Mouse (Mus musculus) liver, postnatal 0 days (tissue): Measurements from ENCODE around the gene Fggy. TPM values are rescaled to one million over a fixed set of nuclear protein-coding genes. Genes with fewer than 3 reads are reported as not detected.

ENCODE experiments used
- ATAC-seq: fragments of 200-750 bp; cut with Nextera tagmentation; 2 replicates; pipeline ENCODE4 v1.8.0; 2017; ENCODE audit warnings: mild to moderate bottlenecking, moderate library complexity
- DNase-seq: peaks from one replicate; pipeline ENCODE4 v3.0.0-alpha.2; 2016
- H3K27ac ChIP-seq: fragments of 300-500 bp; sonication (generic); 2 replicates; pipeline ENCODE4 v1.5.1; 2014; ENCODE audit warnings: antibody characterized with exemption, moderate library complexity, mild to moderate bottlenecking, low read depth
- H3K27me3 ChIP-seq: fragments of 300-500 bp; sonication (generic); 2 replicates; pipeline ENCODE4 v1.6.1; 2014; ENCODE audit warnings: low read length, control low read depth, mixed read lengths; ENCODE audit not compliant: insufficient read depth
- H3K36me3 ChIP-seq: fragments of 300-500 bp; sonication (generic); replicated peaks from 2 replicates; pipeline ENCODE4 v1.6.1; 2014; ENCODE audit warnings: mild to moderate bottlenecking, control low read depth, low read length, moderate library complexity, mixed read lengths; ENCODE audit not compliant: insufficient read depth
- H3K4me1 ChIP-seq: fragments of 300-500 bp; sonication (generic); 2 replicates; pipeline ENCODE4 v1.6.1; 2014; ENCODE audit warnings: antibody characterized with exemption, mild to moderate bottlenecking, control low read depth; ENCODE audit not compliant: insufficient read depth
- H3K4me2 ChIP-seq: fragments of 300-500 bp; sonication (generic); 2 replicates; pipeline ENCODE4 v1.6.1; 2014; ENCODE audit warnings: low read depth, mild to moderate bottlenecking, low read length, moderate library complexity, mixed read lengths
- H3K4me3 ChIP-seq: fragments of 300-500 bp; sonication (generic); 2 replicates; pipeline ENCODE4 v1.5.1; 2014; ENCODE audit warnings: low read depth, low read length
- H3K9ac ChIP-seq: fragments of 300-500 bp; sonication (generic); replicated peaks from 2 replicates; pipeline ENCODE4 v1.6.1; 2014; ENCODE audit warnings: mild to moderate bottlenecking, moderate library complexity
- H3K9me3 ChIP-seq: fragments of 300-500 bp; sonication (generic); 2 replicates; pipeline ENCODE4 v1.6.1; 2016; ENCODE audit warnings: mild to moderate bottlenecking, control low read depth, low read length, mixed read lengths
- CTCF ChIP-seq: sonication (generic); IDR thresholded peaks from 2 replicates; pipeline ENCODE4 v1.5.1; 2016; ENCODE audit warnings: antibody characterized with exemption, low read depth
- EP300 ChIP-seq: IDR thresholded peaks from 2 replicates; pipeline ENCODE4 v1.6.1; 2016; ENCODE audit warnings: antibody characterized with exemption, low read depth, mild to moderate bottlenecking
- WGBS: fragments of 180-500 bp; shearing (Covaris S2); extraction: QIAGEN DNeasy Blood & Tissue Kit; methylation state at CpG from one replicate; pipeline ENCODE4 v1.1.7; 2014; ENCODE audit not compliant: insufficient replicate concordance; 5-methylcytosine and 5-hydroxymethylcytosine counted together
- polyA plus RNA-seq: library from polyadenylated mRNA; unstranded; fragments of >200 nt; fragmentation: Nextera tagmentation; extraction: Ambion mirVana; gene quantifications from 2 replicates; pipeline ENCODE4 v1.2.1, GENCODE M21; 2015

Gene Fggy
- polyA plus RNA-seq, 1 experiment from 2014 or later: 45.4 TPM

GRCm38 (mm10) chr4:95896571-95896970 is 339.3 kb downstream of the Fggy start:
- H3K27me3 ChIP-seq: no peaks in the 10 kb centered on the region
- H3K4me3 ChIP-seq: no peak overlapping the region
- TF ChIP-seq CTCF (no peak), EP300 (no peak)
- no peak for DNase-seq
- H3K9me3 ChIP-seq: no peaks in the 10 kb centered on the region
- 70% methylated on average over 5 of the region's 5 CpGs for WGBS
- H3K9ac ChIP-seq: no peak overlapping the region
- H3K4me1 ChIP-seq: no peaks in the 10 kb centered on the region
- no peaks in the 10 kb centered on the region for H3K36me3 ChIP-seq
- no peak overlapping the region for H3K4me2 ChIP-seq
- no peak overlapping the region for H3K27ac ChIP-seq
- no peak for ATAC-seq

GRCm38 (mm10) chr4:95897236-95897874 is 340.0 kb downstream of the Fggy start:
- no peak for TF ChIP-seq CTCF
- TF ChIP-seq EP300: no peak
- H3K27me3 ChIP-seq: no peaks in the 10 kb centered on the region
- H3K4me3 ChIP-seq: no peak overlapping the region
- H3K4me1 ChIP-seq: no peaks in the 10 kb centered on the region
- H3K9ac ChIP-seq: no peak overlapping the region
- H3K4me2 ChIP-seq: no peak overlapping the region
- DNase-seq: no peak
- no peak for ATAC-seq
- H3K27ac ChIP-seq: no peak overlapping the region
- WGBS: 76% methylated on average over 7 of the region's 7 CpGs
- no peaks in the 10 kb centered on the region for H3K36me3 ChIP-seq
- no peaks in the 10 kb centered on the region for H3K9me3 ChIP-seq

GRCm38 (mm10) chr4:95898714-95899113 is 341.4 kb downstream of the Fggy start:
- DNase-seq: no peak
- no peak for ATAC-seq
- 74% methylated on average over 6 of the region's 6 CpGs for WGBS

GRCm38 (mm10) chr4:95899926-95900712 is 342.8 kb downstream of the Fggy start:
- TF ChIP-seq CTCF (no peak), EP300 (no peak)

More at GRCm38 (mm10) chr4:95898714-95899113, 341.4 kb downstream of the Fggy start:
- Histone ChIP-seq H3K36me3 (no peaks in the 10 kb centered on the region), H3K4me1 (no peaks in the 10 kb centered on the region), H3K9me3 (no peaks in the 10 kb centered on the region), H3K4me2 (no peak overlapping the region), H3K4me3 (no peak overlapping the region), H3K27me3 (no peaks in the 10 kb centered on the region), H3K27ac (no peak overlapping the region), H3K9ac (no peak overlapping the region)
- TF ChIP-seq EP300: no peak
- TF ChIP-seq CTCF: no peak

GRCm38 (mm10) chr4:95900815-95901214 is 343.5 kb downstream of the Fggy start:
- H3K36me3 ChIP-seq: no peaks in the 10 kb centered on the region
- WGBS: 71% methylated on average over 1 of the region's 1 CpGs
- no peaks in the 10 kb centered on the region for H3K9me3 ChIP-seq
- no peaks in the 10 kb centered on the region for H3K4me1 ChIP-seq
- no peak for ATAC-seq
- no peak overlapping the region for H3K9ac ChIP-seq
- H3K4me3 ChIP-seq: no peak overlapping the region
- DNase-seq: no peak
- no peaks in the 10 kb centered on the region for H3K27me3 ChIP-seq
- H3K4me2 ChIP-seq: no peak overlapping the region
- no peak overlapping the region for H3K27ac ChIP-seq
- TF ChIP-seq EP300 (no peak), CTCF (no peak)

More at GRCm38 (mm10) chr4:95899926-95900712, 342.8 kb downstream of the Fggy start:
- no peak for ATAC-seq
- DNase-seq: no peak
- Histone ChIP-seq H3K9ac (no peak overlapping the region), H3K27ac (no peak overlapping the region), H3K36me3 (no peaks in the 10 kb centered on the region), H3K4me2 (no peak overlapping the region), H3K27me3 (no peaks in the 10 kb centered on the region), H3K4me3 (no peak overlapping the region), H3K4me1 (no peaks in the 10 kb centered on the region), H3K9me3 (no peaks in the 10 kb centered on the region)
- WGBS: 62% methylated on average over 4 of the region's 4 CpGs

- Histone ChIP-seq H3K4me2 (no peak overlapping the region), H3K9me3 (no peaks in the 10 kb centered on the region), H3K4me1 (no peaks in the 10 kb centered on the region), H3K9ac (no peak overlapping the region), H3K36me3 (no peaks in the 10 kb centered on the region), H3K27me3 (no peaks in the 10 kb centered on the region), H3K27ac (no peak overlapping the region), H3K4me3 (no peak overlapping the region)
- ATAC-seq (no peak), DNase-seq (no peak)
- TF ChIP-seq EP300 (no peak), CTCF (no peak)
Measured at GRCm38 (mm10) chr4:95906141-95906540, 348.8 kb downstream of the Fggy start.
